Mouse (Mus musculus) heart, embryonic 13.5 days (tissue): ENCODE results near the gene 2900026A02Rik. TPM values are rescaled to one million over a fixed set of nuclear protein-coding genes. Genes with fewer than 3 reads are reported as not detected.

Experiments used
- ATAC-seq: fragments of 200-750 bp; cut with Nextera tagmentation; 2 replicates; pipeline ENCODE4 v1.8.0; 2017; ENCODE audit warnings: moderate TSS enrichment; ENCODE audit not compliant: insufficient number of reproducible peaks, low FRiP score, low TSS enrichment; ENCODE audit errors: extremely low read depth
- H3K27ac ChIP-seq: fragments of 300-500 bp; sonication (generic); replicated peaks from 2 replicates; pipeline ENCODE4 v1.5.1; 2015; ENCODE audit warnings: moderate library complexity, mild to moderate bottlenecking, inconsistent platforms
- H3K27me3 ChIP-seq: fragments of 300-500 bp; sonication (generic); replicated peaks from 2 replicates; pipeline ENCODE4 v1.6.1; 2015; ENCODE audit warnings: mild to moderate bottlenecking, inconsistent platforms
- H3K36me3 ChIP-seq: fragments of 300-500 bp; sonication (generic); 2 replicates; pipeline ENCODE4 v1.6.1; 2015; ENCODE audit warnings: mild to moderate bottlenecking, inconsistent platforms
- H3K4me1 ChIP-seq: fragments of 300-500 bp; sonication (generic); 2 replicates; pipeline ENCODE4 v1.6.1; 2015; ENCODE audit warnings: inconsistent platforms
- H3K4me2 ChIP-seq: fragments of 300-500 bp; sonication (generic); 2 replicates; pipeline ENCODE4 v1.6.1; 2015; ENCODE audit warnings: inconsistent platforms, mild to moderate bottlenecking, moderate library complexity
- H3K4me3 ChIP-seq: fragments of 300-500 bp; sonication (generic); 2 replicates; pipeline ENCODE4 v1.5.1; 2015; ENCODE audit warnings: moderate library complexity, mild to moderate bottlenecking, inconsistent platforms
- H3K9ac ChIP-seq: fragments of 300-500 bp; sonication (generic); 2 replicates; pipeline ENCODE4 v1.6.1; 2015; ENCODE audit warnings: inconsistent platforms, mild to moderate bottlenecking, moderate library complexity
- H3K9me3 ChIP-seq: fragments of 300-500 bp; sonication (generic); 2 replicates; pipeline ENCODE4 v1.6.1; 2016; ENCODE audit warnings: inconsistent platforms
- WGBS: fragments of 180-500 bp; shearing (Covaris S2); methylation state at CpG from one replicate; pipeline ENCODE4 v1.1.7; 2015; ENCODE audit warnings: mixed read lengths; 5-methylcytosine and 5-hydroxymethylcytosine counted together
- polyA plus RNA-seq: library from polyadenylated mRNA; unstranded; fragments of >200 nt; fragmentation: Nextera tagmentation; extraction: Ambion mirVana; gene quantifications from 2 replicates; pipeline ENCODE4 v1.2.1, GENCODE M21; 2015

The 2900026A02Rik gene
- polyA plus RNA-seq, 1 experiment from 2014 or later, result 14.8 TPM

DNA sequence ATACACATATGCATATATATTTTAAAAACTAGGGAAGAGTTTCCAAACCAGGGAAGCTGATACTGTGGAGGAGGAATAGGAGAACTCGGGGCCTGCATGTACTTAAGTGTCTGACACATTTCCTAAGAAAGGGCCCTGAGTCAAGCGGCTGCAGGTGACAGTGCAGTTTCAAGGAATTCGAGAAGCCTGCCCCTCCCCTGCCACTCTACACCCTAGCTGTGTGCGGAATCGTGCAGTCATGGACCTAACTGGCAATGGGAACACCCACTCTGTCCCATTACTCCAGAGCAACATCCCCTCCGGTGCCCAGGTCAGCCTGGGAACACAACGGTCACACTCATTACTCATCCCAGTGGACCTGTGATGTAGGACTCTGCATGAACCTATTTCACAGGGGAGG, 114.4 kb downstream of the 2900026A02Rik start:
- H3K4me3 ChIP-seq, result no peak overlapping the region
- no peak overlapping the region for H3K4me2 ChIP-seq
- no peak for ATAC-seq
- no peaks in the 10 kb centered on the region; the same call in 1 of the 2 replicates for H3K36me3 ChIP-seq
- H3K9me3 ChIP-seq, result no peaks in the 10 kb centered on the region
- peak overlapping the region; percentile 92 for H3K27ac ChIP-seq
- WGBS, result 68% methylated on average over 7 of the region's 7 CpGs
- peak overlapping the region; percentile 41 for H3K9ac ChIP-seq
- peaks cover 69% of the 10 kb centered on the region for H3K4me1 ChIP-seq
- H3K27me3 ChIP-seq, result no peaks in the 10 kb centered on the region

DNA sequence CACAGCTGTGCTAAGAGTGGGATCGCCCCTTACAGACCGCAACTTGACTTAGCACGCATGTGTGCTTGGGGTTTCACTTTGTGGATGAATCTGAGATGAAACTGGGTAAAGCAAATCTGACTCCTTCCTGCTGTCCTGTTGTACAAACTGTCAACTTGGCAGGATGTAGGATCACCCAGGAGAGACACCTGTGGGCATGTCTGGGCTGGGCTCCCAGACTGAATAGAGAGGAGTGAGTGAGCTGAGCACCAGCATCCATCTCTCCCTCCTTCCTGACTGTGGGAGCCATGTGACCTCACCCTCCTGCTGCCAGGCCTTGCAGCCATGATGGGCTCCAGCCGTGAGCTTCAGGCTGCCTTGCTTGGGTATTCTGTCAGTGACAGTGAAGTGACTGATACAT, 115.6 kb downstream of the 2900026A02Rik start:
- Histone ChIP-seq H3K4me3 (no peak overlapping the region), H3K4me2 (no peak overlapping the region), H3K27ac (no peak overlapping the region), H3K4me1 (peaks cover 62% of the 10 kb centered on the region), H3K9me3 (no peaks in the 10 kb centered on the region), H3K9ac (no peak overlapping the region), H3K27me3 (no peaks in the 10 kb centered on the region), H3K36me3 (peaks cover 10% of the 10 kb centered on the region)
- no peak for ATAC-seq
- WGBS, result 87% methylated on average over 4 of the region's 4 CpGs

- Histone ChIP-seq H3K27me3 (no peaks in the 10 kb centered on the region), H3K9ac (no peak overlapping the region), H3K9me3 (no peaks in the 10 kb centered on the region), H3K27ac (no peak overlapping the region), H3K4me3 (no peak overlapping the region), H3K4me1 (peaks cover 58% of the 10 kb centered on the region), H3K4me2 (no peak overlapping the region), H3K36me3 (peaks cover 15% of the 10 kb centered on the region)
- WGBS, result 80% methylated on average over 9 of the region's 9 CpGs
- ATAC-seq, result no peak
These were observed 116.0 kb downstream of the 2900026A02Rik start for GRCm38 (mm10) chr5:113105035-113105434.

- Histone ChIP-seq H3K4me3 (no peak overlapping the region), H3K9ac (no peak overlapping the region), H3K36me3 (peaks cover 29% of the 10 kb centered on the region), H3K27me3 (no peaks in the 10 kb centered on the region), H3K9me3 (no peaks in the 10 kb centered on the region), H3K4me2 (no peak overlapping the region), H3K27ac (peak overlapping the region; percentile 70), H3K4me1 (peaks cover 42% of the 10 kb centered on the region)
- no peak for ATAC-seq
- 40% methylated on average over 7 of the region's 7 CpGs for WGBS
These were observed 118.6 kb downstream of the 2900026A02Rik start for GRCm38 (mm10) chr5:113102455-113102854.

- WGBS, result 76% methylated on average over 10 of the region's 10 CpGs
- no peak overlapping the region for H3K4me3 ChIP-seq
- 0 out of 2 replicates have a peak overlapping the region, but pooled peaks have one; percentile 5 for H3K9ac ChIP-seq
- peak overlapping the region; percentile 22; the same call in 1 of the 2 replicates for H3K27ac ChIP-seq
- H3K4me1 ChIP-seq, result peaks cover 32% of the 10 kb centered on the region
- no peak for ATAC-seq
- H3K9me3 ChIP-seq, result no peaks in the 10 kb centered on the region
- H3K36me3 ChIP-seq, result peaks cover 39% of the 10 kb centered on the region
- H3K27me3 ChIP-seq, result no peaks in the 10 kb centered on the region
- no peak overlapping the region for H3K4me2 ChIP-seq
These were observed 119.6 kb downstream of the 2900026A02Rik start for GRCm38 (mm10) chr5:113101457-113101856.

DNA sequence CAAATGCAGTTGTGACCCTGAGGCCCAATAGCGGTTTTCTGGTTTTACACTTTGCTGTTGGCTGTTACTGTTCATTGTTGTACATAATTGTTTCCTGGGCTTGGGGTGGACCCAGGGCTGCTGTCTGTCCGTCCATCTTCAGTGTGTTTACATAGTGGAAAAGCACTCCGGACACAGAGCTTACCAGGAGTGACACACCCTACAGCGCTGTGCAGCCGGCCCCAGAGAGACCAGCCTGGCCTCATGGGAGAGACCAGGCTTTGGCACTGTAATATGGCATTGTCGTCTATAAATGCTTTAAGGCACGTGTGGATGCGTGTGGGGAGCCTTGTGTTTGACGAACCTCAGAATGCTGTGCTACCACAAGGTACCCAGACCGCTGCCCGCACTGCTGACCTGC, 120.6 kb downstream of the 2900026A02Rik start:
- no peak for ATAC-seq
- H3K4me3 ChIP-seq, result no peak overlapping the region
- no peak overlapping the region for H3K9ac ChIP-seq
- WGBS, result 82% methylated on average over 11 of the region's 11 CpGs
- no peaks in the 10 kb centered on the region for H3K9me3 ChIP-seq
- H3K27ac ChIP-seq, result no peak overlapping the region
- no peak overlapping the region for H3K4me2 ChIP-seq
- peaks cover 50% of the 10 kb centered on the region for H3K36me3 ChIP-seq
- H3K27me3 ChIP-seq, result no peaks in the 10 kb centered on the region
- H3K4me1 ChIP-seq, result peaks cover 32% of the 10 kb centered on the region

GRCm38 (mm10) chr5:113099546-113099945, 121.5 kb downstream of the 2900026A02Rik start:
- H3K4me2 ChIP-seq, result no peak overlapping the region
- H3K27ac ChIP-seq, result no peak overlapping the region
- 19% methylated on average over 1 of the region's 1 CpGs for WGBS
- H3K36me3 ChIP-seq, result peaks cover 58% of the 10 kb centered on the region
- H3K9me3 ChIP-seq, result no peaks in the 10 kb centered on the region
- peaks cover 32% of the 10 kb centered on the region for H3K4me1 ChIP-seq
- no peak overlapping the region for H3K9ac ChIP-seq
- H3K27me3 ChIP-seq, result no peaks in the 10 kb centered on the region
- ATAC-seq, result no peak
- no peak overlapping the region for H3K4me3 ChIP-seq

DNA sequence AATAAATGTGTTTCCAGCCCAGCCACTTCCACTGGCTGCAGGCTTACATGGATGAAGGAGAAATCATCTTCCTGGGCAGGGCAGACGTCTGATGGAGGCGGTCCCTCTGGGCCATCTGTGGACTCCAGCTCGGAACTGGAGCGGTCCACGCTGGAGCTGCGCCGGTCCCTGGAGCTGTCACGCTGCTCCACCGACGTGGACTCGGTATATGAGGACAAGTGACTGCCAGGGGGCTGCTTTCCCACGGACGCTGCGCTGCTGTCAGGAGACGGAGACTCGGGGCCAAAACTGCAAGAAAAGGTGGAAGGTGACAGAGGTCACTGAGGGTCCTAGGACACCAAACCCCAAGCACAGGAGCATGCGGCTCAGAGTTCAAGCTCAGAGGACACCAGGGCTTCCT, 123.5 kb downstream of the 2900026A02Rik start:
- WGBS, result 86% methylated on average over 17 of the region's 17 CpGs
- H3K27ac ChIP-seq, result no peak overlapping the region
- H3K4me3 ChIP-seq, result no peak overlapping the region
- H3K36me3 ChIP-seq, result peaks cover 78% of the 10 kb centered on the region
- no peaks in the 10 kb centered on the region for H3K9me3 ChIP-seq
- H3K4me1 ChIP-seq, result peaks cover 19% of the 10 kb centered on the region
- H3K27me3 ChIP-seq, result no peaks in the 10 kb centered on the region
- ATAC-seq, result no peak
- H3K4me2 ChIP-seq, result no peak overlapping the region
- H3K9ac ChIP-seq, result no peak overlapping the region

DNA sequence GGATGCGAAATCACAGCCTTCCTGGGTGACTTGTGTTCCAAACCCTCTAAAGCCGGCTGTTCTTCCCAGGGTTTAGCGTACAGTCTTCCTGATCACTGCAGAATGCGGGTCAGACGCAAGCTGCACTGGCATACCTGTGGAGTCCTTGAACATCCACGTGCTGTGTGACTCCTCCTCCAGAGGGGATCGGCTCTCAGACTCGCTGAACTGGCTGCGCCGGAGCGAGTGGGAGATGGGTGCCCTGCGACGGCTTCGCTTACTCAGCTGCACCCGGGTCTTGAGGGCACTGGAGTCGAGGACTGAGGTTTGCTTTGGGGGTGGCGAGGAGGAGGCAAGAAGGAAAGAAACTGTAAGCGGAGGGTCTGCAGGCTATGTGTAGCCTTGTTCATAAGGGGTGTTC, 125.6 kb downstream of the 2900026A02Rik start:
- no peak overlapping the region for H3K9ac ChIP-seq
- no peaks in the 10 kb centered on the region for H3K9me3 ChIP-seq
- H3K27me3 ChIP-seq, result no peaks in the 10 kb centered on the region
- H3K4me1 ChIP-seq, result 0 out of 2 replicates have a peak, but pooled peaks cover 8% of the 10 kb centered on the region
- WGBS, result 84% methylated on average over 18 of the region's 18 CpGs
- H3K27ac ChIP-seq, result no peak overlapping the region
- no peak overlapping the region for H3K4me2 ChIP-seq
- no peak for ATAC-seq
- H3K4me3 ChIP-seq, result no peak overlapping the region
- H3K36me3 ChIP-seq, result peaks cover 89% of the 10 kb centered on the region

- no peak for ATAC-seq
- no peak overlapping the region for H3K27ac ChIP-seq
- H3K9me3 ChIP-seq, result no peaks in the 10 kb centered on the region
- 0 out of 2 replicates have a peak, but pooled peaks cover 4% of the 10 kb centered on the region for H3K4me1 ChIP-seq
- 0 out of 2 replicates have a peak overlapping the region, but pooled peaks have one; percentile 47 for H3K9ac ChIP-seq
- H3K4me3 ChIP-seq, result no peak overlapping the region
- 61% methylated on average over 7 of the region's 7 CpGs for WGBS
- H3K36me3 ChIP-seq, result peaks cover 97% of the 10 kb centered on the region
- no peaks in the 10 kb centered on the region for H3K27me3 ChIP-seq
- no peak overlapping the region for H3K4me2 ChIP-seq
These were observed 128.6 kb downstream of the 2900026A02Rik start for GRCm38 (mm10) chr5:113092406-113092805.

- WGBS, result 56% methylated on average over 5 of the region's 5 CpGs
- no peaks in the 10 kb centered on the region for H3K9me3 ChIP-seq
- no peak overlapping the region for H3K4me3 ChIP-seq
- H3K9ac ChIP-seq, result no peak overlapping the region
- no peaks in the 10 kb centered on the region for H3K27me3 ChIP-seq
- H3K4me1 ChIP-seq, result 0 out of 2 replicates have a peak, but pooled peaks cover 4% of the 10 kb centered on the region
- no peak overlapping the region for H3K4me2 ChIP-seq
- ATAC-seq, result no peak
- peaks cover 84% of the 10 kb centered on the region for H3K36me3 ChIP-seq
- H3K27ac ChIP-seq, result no peak overlapping the region
These were observed 129.9 kb downstream of the 2900026A02Rik start for GRCm38 (mm10) chr5:113091162-113091561.

GRCm38 (mm10) chr5:113090750-113091149, 130.3 kb downstream of the 2900026A02Rik start:
- Histone ChIP-seq H3K9me3 (no peaks in the 10 kb centered on the region), H3K27ac (no peak overlapping the region), H3K36me3 (peaks cover 80% of the 10 kb centered on the region), H3K27me3 (no peaks in the 10 kb centered on the region), H3K9ac (no peak overlapping the region), H3K4me1 (0 out of 2 replicates have a peak, but pooled peaks cover 4% of the 10 kb centered on the region), H3K4me2 (no peak overlapping the region), H3K4me3 (no peak overlapping the region)
- WGBS, result 80% methylated on average over 11 of the region's 11 CpGs
- ATAC-seq, result no peak
